Mouse (Mus musculus): ENCODE data around the gene Vamp2.
"Not testable (repeated sequence)": the region's sequence is repeated elsewhere in the genome, so short reads cannot be mapped to it uniquely, and the experiment has no call there.

GRCm38 (mm10) chr11:69093856-69094255 is 5.6 kb downstream of the Vamp2 start:
- TF ChIP-seq CTCF (IDR thresholded peaks at IDR 0.05; ENCODE audit: extremely low read depth, insufficient read length, insufficient replicate concordance, low read depth, low read length); POLR2A (IDR thresholded peaks at IDR 0.05; ENCODE audit: low read depth, low read length): not testable (repeated sequence)

All from small intestine, adult 2 months (tissue).